Mouse (Mus musculus) C2C12 (cell line): ENCODE results near the gene Gm5244.

ENCODE experiments used
- CEBPB ChIP-seq: IDR thresholded peaks from one replicate; pipeline ENCODE4 v1.6.1; 2011; ENCODE audit warnings: low read depth, mild to moderate bottlenecking, control low read depth, moderate library complexity
- CTCF ChIP-seq: IDR thresholded peaks from one replicate; pipeline ENCODE4 v1.5.1; 2011; ENCODE audit not compliant: control insufficient read depth, insufficient read depth, insufficient read length
- MAX ChIP-seq: IDR thresholded peaks from one replicate; pipeline ENCODE4 v1.6.1; 2011; ENCODE audit warnings: mild to moderate bottlenecking, control low read depth
- MYOD1 ChIP-seq: IDR thresholded peaks from one replicate; pipeline ENCODE4 v1.6.1; 2011; ENCODE audit warnings: low read depth; ENCODE audit not compliant: control insufficient read depth, insufficient read length
- MYOG ChIP-seq: IDR thresholded peaks from one replicate; pipeline ENCODE4 v1.6.1; 2011; ENCODE audit not compliant: control insufficient read depth, insufficient read length; ENCODE audit errors: extremely low read depth
- USF1 ChIP-seq: IDR thresholded peaks from one replicate; pipeline ENCODE4 v1.6.1; 2011; ENCODE audit warnings: low read depth, mild to moderate bottlenecking, control low read depth, moderate library complexity

GRCm38 (mm10) chr19:12813883-12814282 lies 32.6 kb upstream of the Gm5244 start:
- TF ChIP-seq CTCF (no peak), MAX (no peak), MYOD1 (no peak), USF1 (no peak), MYOG (no peak), CEBPB (no peak)
